Mouse (Mus musculus): ENCODE results near the gene Dusp1. TPM values are rescaled to one million over a fixed set of nuclear protein-coding genes. Genes with fewer than 3 reads are reported as not detected.

The Dusp1 gene
- polyA plus RNA-seq, 1 experiment, result 33.5 TPM

GRCm38 (mm10) chr17:26492246-26492645 lies 69.7 kb downstream of the Dusp1 start:
- Histone ChIP-seq H3K4me1 (ENCODE audit: control insufficient read depth, insufficient read depth, insufficient read length, low read length) (no peaks in the 10 kb centered on the region; the same call in 1 of the 2 replicates), H3K27me3 (ENCODE audit: control insufficient read depth, insufficient read depth, low read length) (no peaks in the 10 kb centered on the region), H3K36me3 (ENCODE audit: control insufficient read depth, insufficient read depth, low read length) (no peaks in the 10 kb centered on the region), H3K27ac (ENCODE audit: insufficient read depth, low read depth, low read length) (no peak overlapping the region), H3K4me3 (ENCODE audit: low read depth, low read length) (no peak overlapping the region)
- TF ChIP-seq CTCF (IDR thresholded peaks at IDR 0.05; ENCODE audit: extremely low read depth, insufficient read length, insufficient replicate concordance, low read depth, low read length) (no peak), POLR2A (IDR thresholded peaks at IDR 0.05; ENCODE audit: low read depth, low read length) (no peak)
- WGBS, result 87% methylated on average over 3 of the region's 3 CpGs

- Histone ChIP-seq H3K4me3 (ENCODE audit: low read depth, low read length) (no peak overlapping the region), H3K27me3 (ENCODE audit: control insufficient read depth, insufficient read depth, low read length) (no peaks in the 10 kb centered on the region), H3K36me3 (ENCODE audit: control insufficient read depth, insufficient read depth, low read length) (no peaks in the 10 kb centered on the region), H3K27ac (ENCODE audit: insufficient read depth, low read depth, low read length) (0 out of 2 replicates have a peak overlapping the region, but pooled peaks have one; percentile 8), H3K4me1 (ENCODE audit: control insufficient read depth, insufficient read depth, insufficient read length, low read length) (no peaks in the 10 kb centered on the region; the same call in 1 of the 2 replicates)
- TF ChIP-seq POLR2A (IDR thresholded peaks at IDR 0.05; ENCODE audit: low read depth, low read length) (no peak), CTCF (IDR thresholded peaks at IDR 0.05; ENCODE audit: extremely low read depth, insufficient read length, insufficient replicate concordance, low read depth, low read length) (no peak)
- 54% methylated on average over 2 of the region's 2 CpGs for WGBS
Measured at GRCm38 (mm10) chr17:26490910-26491309, 71.0 kb downstream of the Dusp1 start.

- WGBS, result 85% methylated on average over 10 of the region's 10 CpGs
- no peaks in the 10 kb centered on the region for H3K27me3 ChIP-seq (ENCODE audit: control insufficient read depth, insufficient read depth, low read length)
- H3K36me3 ChIP-seq (ENCODE audit: control insufficient read depth, insufficient read depth, low read length), result no peaks in the 10 kb centered on the region
- H3K27ac ChIP-seq (ENCODE audit: insufficient read depth, low read depth, low read length), result no peak overlapping the region
- H3K4me1 ChIP-seq (ENCODE audit: control insufficient read depth, insufficient read depth, insufficient read length, low read length), result no peaks in the 10 kb centered on the region; the same call in 1 of the 2 replicates
- no peak for TF ChIP-seq CTCF (IDR thresholded peaks at IDR 0.05; ENCODE audit: extremely low read depth, insufficient read length, insufficient replicate concordance, low read depth, low read length)
- TF ChIP-seq POLR2A (IDR thresholded peaks at IDR 0.05; ENCODE audit: low read depth, low read length), result no peak
- no peak overlapping the region for H3K4me3 ChIP-seq (ENCODE audit: low read depth, low read length)
Measured at GRCm38 (mm10) chr17:26490072-26490471, 71.9 kb downstream of the Dusp1 start.

- Histone ChIP-seq H3K27ac (ENCODE audit: insufficient read depth, low read depth, low read length) (peak overlapping the region; percentile 72), H3K36me3 (ENCODE audit: control insufficient read depth, insufficient read depth, low read length) (no peaks in the 10 kb centered on the region), H3K27me3 (ENCODE audit: control insufficient read depth, insufficient read depth, low read length) (no peaks in the 10 kb centered on the region), H3K4me3 (ENCODE audit: low read depth, low read length) (no peak overlapping the region), H3K4me1 (ENCODE audit: control insufficient read depth, insufficient read depth, insufficient read length, low read length) (no peaks in the 10 kb centered on the region; the same call in 1 of the 2 replicates)
- WGBS, result 65% methylated on average over 8 of the region's 8 CpGs
- TF ChIP-seq POLR2A (IDR thresholded peaks at IDR 0.05; ENCODE audit: low read depth, low read length) (no peak), CTCF (IDR thresholded peaks at IDR 0.05; ENCODE audit: extremely low read depth, insufficient read length, insufficient replicate concordance, low read depth, low read length) (no peak)
Measured at GRCm38 (mm10) chr17:26488711-26489403, 73.1 kb downstream of the Dusp1 start.

GRCm38 (mm10) chr17:26487917-26488316 lies 74.0 kb downstream of the Dusp1 start:
- H3K36me3 ChIP-seq (ENCODE audit: control insufficient read depth, insufficient read depth, low read length), result no peaks in the 10 kb centered on the region
- H3K27ac ChIP-seq (ENCODE audit: insufficient read depth, low read depth, low read length), result no peak overlapping the region
- H3K4me1 ChIP-seq (ENCODE audit: control insufficient read depth, insufficient read depth, insufficient read length, low read length), result no peaks in the 10 kb centered on the region; the same call in 1 of the 2 replicates
- H3K27me3 ChIP-seq (ENCODE audit: control insufficient read depth, insufficient read depth, low read length), result no peaks in the 10 kb centered on the region
- TF ChIP-seq POLR2A (IDR thresholded peaks at IDR 0.05; ENCODE audit: low read depth, low read length) (no peak), CTCF (IDR thresholded peaks at IDR 0.05; ENCODE audit: extremely low read depth, insufficient read length, insufficient replicate concordance, low read depth, low read length) (no peak)
- no peak overlapping the region for H3K4me3 ChIP-seq (ENCODE audit: low read depth, low read length)
- 88% methylated on average over 4 of the region's 4 CpGs for WGBS

GRCm38 (mm10) chr17:26487266-26487665 lies 74.7 kb downstream of the Dusp1 start:
- 40% methylated on average over 5 of the region's 5 CpGs for WGBS
- Histone ChIP-seq H3K27me3 (ENCODE audit: control insufficient read depth, insufficient read depth, low read length) (no peaks in the 10 kb centered on the region), H3K4me3 (ENCODE audit: low read depth, low read length) (no peak overlapping the region)

GRCm38 (mm10) chr17:26484626-26485421 lies 77.1 kb downstream of the Dusp1 start:
- WGBS, result 82% methylated on average over 14 of the region's 14 CpGs
- no peaks in the 10 kb centered on the region; the same call in 1 of the 2 replicates for H3K4me1 ChIP-seq (ENCODE audit: control insufficient read depth, insufficient read depth, insufficient read length, low read length)
- TF ChIP-seq CTCF (IDR thresholded peaks at IDR 0.05; ENCODE audit: extremely low read depth, insufficient read length, insufficient replicate concordance, low read depth, low read length), result no peak
- TF ChIP-seq POLR2A (IDR thresholded peaks at IDR 0.05; ENCODE audit: low read depth, low read length), result no peak

More at GRCm38 (mm10) chr17:26487266-26487665, 74.7 kb downstream of the Dusp1 start:
- Histone ChIP-seq H3K27ac (ENCODE audit: insufficient read depth, low read depth, low read length) (no peak overlapping the region), H3K4me1 (ENCODE audit: control insufficient read depth, insufficient read depth, insufficient read length, low read length) (no peaks in the 10 kb centered on the region; the same call in 1 of the 2 replicates), H3K36me3 (ENCODE audit: control insufficient read depth, insufficient read depth, low read length) (no peaks in the 10 kb centered on the region)
- TF ChIP-seq CTCF (IDR thresholded peaks at IDR 0.05; ENCODE audit: extremely low read depth, insufficient read length, insufficient replicate concordance, low read depth, low read length) (no peak), POLR2A (IDR thresholded peaks at IDR 0.05; ENCODE audit: low read depth, low read length) (no peak)

More at GRCm38 (mm10) chr17:26484626-26485421, 77.1 kb downstream of the Dusp1 start:
- no peaks in the 10 kb centered on the region for H3K36me3 ChIP-seq (ENCODE audit: control insufficient read depth, insufficient read depth, low read length)
- no peak overlapping the region for H3K4me3 ChIP-seq (ENCODE audit: low read depth, low read length)
- H3K27me3 ChIP-seq (ENCODE audit: control insufficient read depth, insufficient read depth, low read length), result no peaks in the 10 kb centered on the region
- H3K27ac ChIP-seq (ENCODE audit: insufficient read depth, low read depth, low read length), result no peak overlapping the region

Data from small intestine, adult 2 months (tissue).